Mouse (Mus musculus) small intestine, adult 2 months (tissue): Measurements from ENCODE around the gene Megf11.

Experiments used
- CTCF ChIP-seq: fragments of 200-500 bp; IDR thresholded peaks from 2 replicates; pipeline ENCODE4 v1.5.1; 2012; ENCODE audit warnings: low read depth, mild to moderate bottlenecking, control low read depth, inconsistent platforms, low read length, moderate library complexity, mixed read lengths; ENCODE audit not compliant: insufficient replicate concordance, insufficient read length; ENCODE audit errors: extremely low read depth
- POLR2A ChIP-seq: fragments of 200-500 bp; IDR thresholded peaks from 2 replicates; pipeline ENCODE4 v1.6.1; 2012; ENCODE audit warnings: low read depth, mild to moderate bottlenecking, control low read depth, inconsistent platforms, low read length, moderate library complexity

- TF ChIP-seq CTCF (no peak), POLR2A (no peak)
Observed at GRCm38 (mm10) chr9:64594442-64594841, 209.0 kb downstream of the Megf11 start.
